Mouse (Mus musculus) spleen, adult 10 weeks (tissue): ENCODE measurements around the gene Phlpp1. TPM values are rescaled to one million over a fixed set of nuclear protein-coding genes. Genes with fewer than 3 reads are reported as not detected.

Experiments
- polyA plus RNA-seq: library from polyadenylated mRNA; stranded (reverse); fragments of 350-450 nt; fragmentation: Illumina TruSeq; extraction: RNeasy Lipid Tissue Mini Kit (QIAGEN cat#74804); gene quantifications from one replicate; pipeline ENCODE4 v1.2.3, GENCODE M21; 2015; ENCODE audit warnings: low replicate concordance; ENCODE audit not compliant: insufficient read depth

The Phlpp1 gene
- 7.8 TPM for polyA plus RNA-seq

DNA sequence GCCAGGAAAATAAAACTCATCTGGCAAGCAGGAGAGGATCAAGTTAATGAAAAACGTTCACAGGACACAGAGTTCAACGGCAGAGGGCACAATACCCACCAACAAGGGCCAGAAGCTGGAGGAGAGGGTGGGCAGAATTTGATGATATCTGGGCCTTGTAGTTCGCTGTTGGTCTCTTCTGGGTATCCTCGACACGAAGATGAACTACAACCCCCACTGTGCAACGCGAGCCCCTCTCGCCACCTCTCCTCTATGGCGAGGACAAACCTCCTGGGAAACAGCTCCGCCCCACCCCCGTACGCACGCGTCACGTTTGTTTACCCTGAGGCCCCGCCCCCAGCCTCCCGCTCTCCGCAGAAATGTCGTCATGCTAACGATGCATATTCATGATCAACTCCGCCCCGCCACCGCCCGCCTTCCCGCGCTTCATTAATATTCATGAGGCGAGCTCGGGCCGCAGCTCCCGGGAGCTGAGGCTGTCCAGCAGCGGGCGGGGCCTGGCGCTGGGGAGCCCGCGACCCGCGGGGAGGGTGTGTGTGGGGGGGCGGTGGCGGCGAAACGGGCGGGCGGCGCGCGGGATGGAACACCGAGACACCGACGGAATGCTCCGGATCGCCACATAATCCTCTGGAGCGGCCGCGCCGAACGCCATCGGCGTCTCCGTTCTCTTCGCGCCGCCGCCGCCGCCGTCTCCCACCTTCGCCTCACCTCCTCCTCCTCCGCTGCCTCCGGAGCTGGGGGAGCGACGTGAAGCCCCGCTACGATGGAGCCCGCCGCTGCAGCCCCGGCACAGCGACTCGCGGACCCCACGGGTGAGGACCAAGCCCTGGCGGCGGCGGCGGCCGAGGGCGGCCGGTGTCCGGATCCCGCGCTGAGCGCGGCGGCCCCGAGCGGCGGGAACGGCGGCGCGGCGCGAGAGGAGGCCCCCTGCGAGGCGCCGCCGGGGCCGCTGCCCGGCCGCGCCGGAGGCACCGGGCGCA, at the start of gene Phlpp1:
Gene Phlpp1 (plus strand): TSS at position 512 of the 980 bp plus-strand sequence.

Other genes starting within 250 kb of the Phlpp1 start
- gene Zcchc2, start 181.3 kb upstream of the Phlpp1 start, polyA plus RNA-seq = 46.3 TPM